Mouse (Mus musculus) cerebellum, adult 9-11 months (tissue): ENCODE results near the gene 1700001O22Rik.

Experiments used
- DNase-seq: peaks from one replicate; pipeline ENCODE4 v3.0.0; 2022

1700001O22Rik gene

GRCm38 (mm10) chr2:30747602-30748162 lies 55.8 kb downstream of the 1700001O22Rik start:
- DNase-seq = no peak
